Mouse (Mus musculus): ENCODE measurements at regions not wholly inside any gene's neighbourhood (a gene's known extent, or its start where the extent isn't known, plus 50 kb on each side); places are given as distances from the start of the nearest gene placed in this dataset.

GRCm38 (mm10) chr5:82346672-82347071 is 1008.3 kb downstream of the Tecrl start:
- ATAC-seq (ENCODE audit: low read depth) = peak; percentile 63; the same call in 1 of the 2 replicates
- H3K4me1 ChIP-seq (ENCODE audit: control insufficient read depth, insufficient read depth, low read length) = no peaks in the 10 kb centered on the region
- no peak overlapping the region for H3K9ac ChIP-seq (ENCODE audit: low read depth, low read length)
- WGBS = 5% methylated on average over 7 of the region's 7 CpGs
- no peak overlapping the region for H3K27ac ChIP-seq (replicated peaks; ENCODE audit: low read depth, low read length)
- no peaks in the 10 kb centered on the region for H3K9me3 ChIP-seq (ENCODE audit: control insufficient read depth, low read length)
- no peaks in the 10 kb centered on the region for H3K36me3 ChIP-seq (ENCODE audit: control insufficient read depth, insufficient read depth, low read length)
- DNase-seq (ENCODE audit: low spot score) = peak; percentile 92
- no peak overlapping the region for H3K4me3 ChIP-seq (ENCODE audit: low read depth, low read length)
- no peaks in the 10 kb centered on the region for H3K27me3 ChIP-seq (replicated peaks; ENCODE audit: control insufficient read depth, insufficient read depth, low read length)
- 0 out of 2 replicates have a peak overlapping the region, but pooled peaks have one; percentile 19 for H3K4me2 ChIP-seq (ENCODE audit: low read depth, low read length)

- H3K4me2 ChIP-seq (ENCODE audit: low read depth, low read length) = no peak overlapping the region
- no peaks in the 10 kb centered on the region for H3K9me3 ChIP-seq (ENCODE audit: control insufficient read depth, low read length)
- no peaks in the 10 kb centered on the region for H3K4me1 ChIP-seq (ENCODE audit: control insufficient read depth, insufficient read depth, low read length)
- no peak for DNase-seq (ENCODE audit: low spot score)
- whole genome bisulfite sequencing = 88% methylated on average over 4 of the region's 4 CpGs
- no peak for ATAC-seq (ENCODE audit: low read depth)
- H3K27ac ChIP-seq (replicated peaks; ENCODE audit: low read depth, low read length) = no peak overlapping the region
- H3K9ac ChIP-seq (ENCODE audit: low read depth, low read length) = no peak overlapping the region
- H3K27me3 ChIP-seq (replicated peaks; ENCODE audit: control insufficient read depth, insufficient read depth, low read length) = no peaks in the 10 kb centered on the region
- H3K36me3 ChIP-seq (ENCODE audit: control insufficient read depth, insufficient read depth, low read length) = no peaks in the 10 kb centered on the region
- H3K4me3 ChIP-seq (ENCODE audit: low read depth, low read length) = no peak overlapping the region
These were observed 1030.6 kb downstream of the Tecrl start for GRCm38 (mm10) chr5:82324354-82324753.

- Histone ChIP-seq H3K27me3 (replicated peaks; ENCODE audit: control insufficient read depth, insufficient read depth, low read length) (no peaks in the 10 kb centered on the region), H3K27ac (replicated peaks; ENCODE audit: low read depth, low read length) (no peak overlapping the region), H3K4me1 (ENCODE audit: control insufficient read depth, insufficient read depth, low read length) (no peaks in the 10 kb centered on the region), H3K4me2 (ENCODE audit: low read depth, low read length) (no peak overlapping the region), H3K36me3 (ENCODE audit: control insufficient read depth, insufficient read depth, low read length) (no peaks in the 10 kb centered on the region), H3K9ac (ENCODE audit: low read depth, low read length) (no peak overlapping the region), H3K9me3 (ENCODE audit: control insufficient read depth, low read length) (no peaks in the 10 kb centered on the region), H3K4me3 (ENCODE audit: low read depth, low read length) (no peak overlapping the region)
- WGBS = 82% methylated on average over 1 of the region's 1 CpGs
- ATAC-seq (ENCODE audit: low read depth) = no peak
- DNase-seq (ENCODE audit: low spot score) = no peak
These were observed 1035.2 kb downstream of the Tecrl start for GRCm38 (mm10) chr5:82319709-82320333.

GRCm38 (mm10) chr5:82312054-82312453 is 1042.9 kb downstream of the Tecrl start:
- H3K4me2 ChIP-seq (ENCODE audit: low read depth, low read length) = no peak overlapping the region

GRCm38 (mm10) chr5:82288069-82288845 is 1066.7 kb downstream of the Tecrl start:
- no peaks in the 10 kb centered on the region for H3K4me1 ChIP-seq (ENCODE audit: control insufficient read depth, insufficient read depth, low read length)
- H3K9me3 ChIP-seq (ENCODE audit: control insufficient read depth, low read length) = no peaks in the 10 kb centered on the region; the same call in 1 of the 2 replicates
- H3K27ac ChIP-seq (replicated peaks; ENCODE audit: low read depth, low read length) = no peak overlapping the region
- WGBS = 76% methylated on average over 5 of the region's 5 CpGs
- ATAC-seq (ENCODE audit: low read depth) (no peak), DNase-seq (ENCODE audit: low spot score) (no peak)
- H3K4me3 ChIP-seq (ENCODE audit: low read depth, low read length) = no peak overlapping the region
- no peak overlapping the region for H3K9ac ChIP-seq (ENCODE audit: low read depth, low read length)
- no peaks in the 10 kb centered on the region for H3K36me3 ChIP-seq (ENCODE audit: control insufficient read depth, insufficient read depth, low read length)
- no peak overlapping the region for H3K4me2 ChIP-seq (ENCODE audit: low read depth, low read length)
- no peaks in the 10 kb centered on the region for H3K27me3 ChIP-seq (replicated peaks; ENCODE audit: control insufficient read depth, insufficient read depth, low read length)

More at GRCm38 (mm10) chr5:82312054-82312453, 1042.9 kb downstream of the Tecrl start:
- Histone ChIP-seq H3K36me3 (ENCODE audit: control insufficient read depth, insufficient read depth, low read length) (no peaks in the 10 kb centered on the region), H3K27ac (replicated peaks; ENCODE audit: low read depth, low read length) (no peak overlapping the region), H3K4me1 (ENCODE audit: control insufficient read depth, insufficient read depth, low read length) (no peaks in the 10 kb centered on the region), H3K27me3 (replicated peaks; ENCODE audit: control insufficient read depth, insufficient read depth, low read length) (no peaks in the 10 kb centered on the region), H3K9me3 (ENCODE audit: control insufficient read depth, low read length) (no peaks in the 10 kb centered on the region), H3K4me3 (ENCODE audit: low read depth, low read length) (no peak overlapping the region), H3K9ac (ENCODE audit: low read depth, low read length) (no peak overlapping the region)
- peak; percentile 32 for DNase-seq (ENCODE audit: low spot score)
- 28% methylated on average over 6 of the region's 6 CpGs for WGBS
- no peak for ATAC-seq (ENCODE audit: low read depth)

- Histone ChIP-seq H3K9me3 (ENCODE audit: control insufficient read depth, low read length) (no peaks in the 10 kb centered on the region), H3K27me3 (replicated peaks; ENCODE audit: control insufficient read depth, insufficient read depth, low read length) (no peaks in the 10 kb centered on the region), H3K36me3 (ENCODE audit: control insufficient read depth, insufficient read depth, low read length) (no peaks in the 10 kb centered on the region), H3K4me2 (ENCODE audit: low read depth, low read length) (no peak overlapping the region), H3K4me1 (ENCODE audit: control insufficient read depth, insufficient read depth, low read length) (no peaks in the 10 kb centered on the region), H3K27ac (replicated peaks; ENCODE audit: low read depth, low read length) (no peak overlapping the region), H3K4me3 (ENCODE audit: low read depth, low read length) (no peak overlapping the region), H3K9ac (ENCODE audit: low read depth, low read length) (no peak overlapping the region)
- ATAC-seq (ENCODE audit: low read depth) (no peak), DNase-seq (ENCODE audit: low spot score) (no peak)
- WGBS = 89% methylated on average over 3 of the region's 3 CpGs
These were observed 1101.5 kb downstream of the Tecrl start for GRCm38 (mm10) chr5:82253356-82254104.

GRCm38 (mm10) chr5:82226329-82226728 is 1128.7 kb downstream of the Tecrl start:
- no peak overlapping the region for H3K4me3 ChIP-seq (ENCODE audit: low read depth, low read length)
- H3K9me3 ChIP-seq (ENCODE audit: control insufficient read depth, low read length) = no peaks in the 10 kb centered on the region
- no peak overlapping the region for H3K9ac ChIP-seq (ENCODE audit: low read depth, low read length)
- H3K27ac ChIP-seq (replicated peaks; ENCODE audit: low read depth, low read length) = no peak overlapping the region
- DNase-seq (ENCODE audit: low spot score) = no peak
- H3K4me2 ChIP-seq (ENCODE audit: low read depth, low read length) = no peak overlapping the region
- no peaks in the 10 kb centered on the region for H3K36me3 ChIP-seq (ENCODE audit: control insufficient read depth, insufficient read depth, low read length)
- ATAC-seq (ENCODE audit: low read depth) = no peak
- no peaks in the 10 kb centered on the region for H3K27me3 ChIP-seq (replicated peaks; ENCODE audit: control insufficient read depth, insufficient read depth, low read length)
- 71% methylated on average over 3 of the region's 3 CpGs for WGBS
- no peaks in the 10 kb centered on the region for H3K4me1 ChIP-seq (ENCODE audit: control insufficient read depth, insufficient read depth, low read length)

GRCm38 (mm10) chr5:82223622-82224021 is 1131.4 kb downstream of the Tecrl start:
- DNase-seq (ENCODE audit: low spot score) (no peak), ATAC-seq (ENCODE audit: low read depth) (no peak)
- Histone ChIP-seq H3K9ac (ENCODE audit: low read depth, low read length) (no peak overlapping the region), H3K36me3 (ENCODE audit: control insufficient read depth, insufficient read depth, low read length) (no peaks in the 10 kb centered on the region), H3K4me1 (ENCODE audit: control insufficient read depth, insufficient read depth, low read length) (no peaks in the 10 kb centered on the region), H3K27ac (replicated peaks; ENCODE audit: low read depth, low read length) (no peak overlapping the region), H3K27me3 (replicated peaks; ENCODE audit: control insufficient read depth, insufficient read depth, low read length) (no peaks in the 10 kb centered on the region), H3K9me3 (ENCODE audit: control insufficient read depth, low read length) (no peaks in the 10 kb centered on the region), H3K4me2 (ENCODE audit: low read depth, low read length) (no peak overlapping the region), H3K4me3 (ENCODE audit: low read depth, low read length) (no peak overlapping the region)
- 80% methylated on average over 2 of the region's 2 CpGs for WGBS
